Mouse (Mus musculus) intestine, embryonic 15.5 days (tissue): ENCODE measurements at regions not wholly inside any gene's neighbourhood (a gene's known extent, or its start where the extent isn't known, plus 50 kb on each side); places are given as distances from the start of the nearest gene placed in this dataset.

Experiments used
- ATAC-seq: fragments of 200-750 bp; cut with Nextera tagmentation; 2 replicates; pipeline ENCODE4 v1.8.0; 2017; ENCODE audit warnings: moderate TSS enrichment, moderate library complexity
- H3K27ac ChIP-seq: fragments of 300-500 bp; sonication (generic); 2 replicates; pipeline ENCODE4 v1.5.1; 2015; ENCODE audit warnings: mild to moderate bottlenecking, inconsistent platforms
- H3K27me3 ChIP-seq: fragments of 300-500 bp; sonication (generic); replicated peaks from 2 replicates; pipeline ENCODE4 v1.6.1; 2015; ENCODE audit warnings: inconsistent platforms
- H3K36me3 ChIP-seq: fragments of 300-500 bp; sonication (generic); 2 replicates; pipeline ENCODE4 v1.6.1; 2015; ENCODE audit warnings: inconsistent platforms
- H3K4me1 ChIP-seq: fragments of 300-500 bp; sonication (generic); replicated peaks from 2 replicates; pipeline ENCODE4 v1.6.1; 2015; ENCODE audit warnings: inconsistent platforms
- H3K4me2 ChIP-seq: fragments of 300-500 bp; sonication (generic); replicated peaks from 2 replicates; pipeline ENCODE4 v1.6.1; 2015; ENCODE audit warnings: mild to moderate bottlenecking, inconsistent platforms
- H3K4me3 ChIP-seq: fragments of 300-500 bp; sonication (generic); replicated peaks from 2 replicates; pipeline ENCODE4 v1.5.1; 2015; ENCODE audit warnings: inconsistent platforms
- H3K9ac ChIP-seq: fragments of 300-500 bp; sonication (generic); 2 replicates; pipeline ENCODE4 v1.6.1; 2015; ENCODE audit warnings: inconsistent platforms
- H3K9me3 ChIP-seq: fragments of 300-500 bp; sonication (generic); 2 replicates; pipeline ENCODE4 v1.6.1; 2016; ENCODE audit warnings: inconsistent platforms
- WGBS: fragments of 180-500 bp; shearing (Covaris S2); methylation state at CpG from one replicate; pipeline ENCODE4 v1.1.7; 2015; 5-methylcytosine and 5-hydroxymethylcytosine counted together

- Histone ChIP-seq H3K36me3 (no peaks in the 10 kb centered on the region), H3K4me3 (no peak overlapping the region), H3K27me3 (no peaks in the 10 kb centered on the region), H3K4me1 (no peaks in the 10 kb centered on the region), H3K27ac (no peak overlapping the region), H3K4me2 (no peak overlapping the region), H3K9ac (no peak overlapping the region), H3K9me3 (no peaks in the 10 kb centered on the region)
- peak; percentile 77 for ATAC-seq
- WGBS, result 54% methylated on average over 4 of the region's 4 CpGs
Observed at GRCm38 (mm10) chr7:111969198-111969887, 54.0 kb upstream of the Usp47 start.

DNA sequence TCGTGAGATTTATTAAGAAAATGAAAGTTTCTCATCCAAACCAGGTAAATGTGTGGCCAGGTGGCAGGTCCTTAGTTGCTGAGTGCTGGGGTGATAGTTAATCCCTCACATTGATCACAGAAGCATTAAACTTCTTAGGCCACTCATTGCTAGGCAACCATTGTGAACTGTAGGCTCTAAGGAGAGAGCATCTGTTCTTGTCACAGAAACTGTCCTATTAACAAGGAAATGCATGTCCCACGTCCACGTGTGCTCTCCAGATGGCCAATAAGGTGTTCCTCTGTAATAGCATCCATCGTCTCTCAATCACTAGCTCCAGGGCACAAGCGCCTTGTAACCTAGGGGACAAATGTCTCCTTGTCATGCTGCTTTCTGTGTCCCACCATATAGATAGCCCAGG, 55.0 kb upstream of the Usp47 start:
- 64% methylated on average over 5 of the region's 5 CpGs for WGBS

GRCm38 (mm10) chr7:111966716-111967115, 56.6 kb upstream of the Usp47 start:
- no peak for ATAC-seq
- Histone ChIP-seq H3K4me3 (no peak overlapping the region), H3K4me2 (no peak overlapping the region), H3K4me1 (no peaks in the 10 kb centered on the region), H3K9me3 (no peaks in the 10 kb centered on the region), H3K27me3 (no peaks in the 10 kb centered on the region), H3K36me3 (no peaks in the 10 kb centered on the region), H3K27ac (no peak overlapping the region), H3K9ac (no peak overlapping the region)
- 70% methylated on average over 3 of the region's 3 CpGs for WGBS

More for the DNA sequence above, 55.0 kb upstream of the Usp47 start:
- H3K9ac ChIP-seq, result no peak overlapping the region
- no peak overlapping the region for H3K27ac ChIP-seq
- no peaks in the 10 kb centered on the region for H3K36me3 ChIP-seq
- H3K4me2 ChIP-seq, result no peak overlapping the region
- no peaks in the 10 kb centered on the region for H3K4me1 ChIP-seq
- no peaks in the 10 kb centered on the region for H3K9me3 ChIP-seq
- no peaks in the 10 kb centered on the region for H3K27me3 ChIP-seq
- no peak overlapping the region for H3K4me3 ChIP-seq
- ATAC-seq, result no peak

GRCm38 (mm10) chr7:111963969-111964368, 59.3 kb upstream of the Usp47 start:
- Histone ChIP-seq H3K4me2 (no peak overlapping the region), H3K4me3 (no peak overlapping the region), H3K27ac (no peak overlapping the region), H3K9me3 (no peaks in the 10 kb centered on the region), H3K4me1 (no peaks in the 10 kb centered on the region), H3K27me3 (no peaks in the 10 kb centered on the region), H3K9ac (no peak overlapping the region), H3K36me3 (no peaks in the 10 kb centered on the region)
- WGBS, result 88% methylated on average over 1 of the region's 1 CpGs
- no peak for ATAC-seq

DNA sequence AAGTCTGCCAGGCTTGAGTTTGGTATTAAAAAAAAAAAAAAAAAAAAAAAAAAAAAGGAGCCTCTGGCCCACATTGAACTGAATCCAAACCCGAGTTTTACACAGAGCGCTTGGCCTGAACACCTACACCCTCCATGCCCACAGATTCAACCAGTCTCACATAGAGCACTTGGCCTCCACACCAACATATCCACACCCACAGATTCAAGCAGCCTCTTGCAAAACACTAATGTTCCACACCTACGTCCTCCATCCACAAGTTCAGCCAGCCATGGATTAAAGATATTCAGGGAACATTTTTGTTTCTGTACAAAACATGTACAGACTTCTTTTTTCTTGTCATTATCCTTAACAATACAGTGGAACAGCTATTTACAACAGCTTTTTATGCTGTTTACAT, 63.3 kb upstream of the Usp47 start:
- H3K4me1 ChIP-seq, result no peaks in the 10 kb centered on the region
- H3K4me2 ChIP-seq, result no peak overlapping the region
- H3K9ac ChIP-seq, result no peak overlapping the region
- 93% methylated on average over 3 of the region's 3 CpGs for WGBS
- H3K27ac ChIP-seq, result no peak overlapping the region
- H3K27me3 ChIP-seq, result no peaks in the 10 kb centered on the region
- no peak overlapping the region for H3K4me3 ChIP-seq
- H3K36me3 ChIP-seq, result no peaks in the 10 kb centered on the region
- no peak for ATAC-seq
- no peaks in the 10 kb centered on the region for H3K9me3 ChIP-seq

- Histone ChIP-seq H3K9ac (no peak overlapping the region), H3K4me3 (no peak overlapping the region), H3K9me3 (no peaks in the 10 kb centered on the region), H3K36me3 (no peaks in the 10 kb centered on the region), H3K4me1 (no peaks in the 10 kb centered on the region), H3K27me3 (no peaks in the 10 kb centered on the region), H3K27ac (no peak overlapping the region), H3K4me2 (no peak overlapping the region)
- 76% methylated on average over 2 of the region's 2 CpGs for WGBS
- ATAC-seq, result no peak
Observed at GRCm38 (mm10) chr7:111956671-111957070, 66.6 kb upstream of the Usp47 start.

DNA sequence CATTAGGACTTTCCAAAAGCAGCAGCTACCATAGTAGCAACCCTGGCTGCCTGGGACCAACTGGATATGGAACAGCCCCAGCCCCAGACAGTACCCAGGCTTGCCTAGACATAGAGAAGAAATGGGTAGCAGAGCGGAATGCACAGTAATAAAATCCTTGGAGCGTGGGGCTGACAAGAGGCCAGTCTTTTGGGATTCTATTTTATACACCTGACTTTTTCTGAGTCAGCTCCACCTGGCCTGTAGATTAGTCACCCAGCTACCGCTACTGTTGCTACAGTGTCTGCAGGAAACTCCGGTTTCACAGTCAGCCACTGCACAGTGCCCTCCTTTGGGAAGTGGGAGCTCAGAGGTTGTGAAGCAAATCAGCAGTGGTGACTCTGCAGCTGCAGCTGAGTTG, 83.7 kb upstream of the Usp47 start:
- Histone ChIP-seq H3K27ac (no peak overlapping the region), H3K4me1 (no peaks in the 10 kb centered on the region), H3K4me2 (no peak overlapping the region), H3K36me3 (no peaks in the 10 kb centered on the region), H3K27me3 (no peaks in the 10 kb centered on the region), H3K9ac (no peak overlapping the region), H3K9me3 (no peaks in the 10 kb centered on the region), H3K4me3 (no peak overlapping the region)
- ATAC-seq, result no peak
- WGBS, result 75% methylated on average over 4 of the region's 4 CpGs

DNA sequence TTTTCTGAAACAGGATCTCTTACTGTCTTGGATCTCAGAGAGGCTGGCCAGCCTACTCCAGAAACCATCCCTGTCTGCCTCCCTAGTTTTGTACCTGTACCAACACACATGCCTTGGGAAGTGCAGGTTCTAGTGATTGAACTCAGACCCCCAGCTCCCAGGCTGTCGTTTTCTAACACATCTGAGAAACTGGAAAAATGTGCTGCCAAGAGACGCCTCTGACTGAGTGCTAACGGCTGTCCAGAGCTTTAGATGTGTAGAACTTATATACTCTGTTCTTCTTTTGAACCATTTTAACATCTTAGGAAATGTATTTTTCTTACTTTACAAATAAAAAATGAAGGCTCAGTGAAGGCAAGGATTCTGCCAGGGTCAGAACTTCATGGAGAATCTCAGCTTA, 85.8 kb upstream of the Usp47 start:
- no peak for ATAC-seq
- Histone ChIP-seq H3K27me3 (no peaks in the 10 kb centered on the region), H3K4me1 (no peaks in the 10 kb centered on the region), H3K4me3 (no peak overlapping the region), H3K9ac (no peak overlapping the region), H3K4me2 (no peak overlapping the region), H3K27ac (no peak overlapping the region), H3K9me3 (no peaks in the 10 kb centered on the region), H3K36me3 (no peaks in the 10 kb centered on the region)
- 70% methylated on average over 3 of the region's 3 CpGs for WGBS

DNA sequence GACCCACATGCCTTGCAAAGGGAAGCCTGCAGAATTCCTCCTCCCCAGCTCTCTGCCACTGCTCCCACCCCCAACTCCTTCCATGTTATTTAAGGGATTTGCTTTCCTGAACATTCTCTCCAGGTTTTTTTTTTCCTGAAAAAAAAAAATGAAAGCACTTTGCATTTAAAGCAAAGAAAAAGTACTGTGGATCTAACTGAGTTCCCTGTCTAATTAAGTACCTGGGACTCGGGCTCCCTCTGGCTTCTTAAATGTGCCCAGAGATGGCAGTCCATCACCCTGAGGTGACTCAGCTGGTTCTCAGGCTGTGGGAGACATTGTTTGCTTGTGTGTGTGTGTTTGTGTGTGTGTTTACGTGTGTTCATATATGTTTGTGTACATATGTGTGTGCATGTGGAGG, 86.2 kb upstream of the Usp47 start:
- no peak for ATAC-seq
- H3K27me3 ChIP-seq, result no peaks in the 10 kb centered on the region
- no peaks in the 10 kb centered on the region for H3K4me1 ChIP-seq
- WGBS, result 78% methylated on average over 2 of the region's 2 CpGs
- H3K4me3 ChIP-seq, result no peak overlapping the region
- H3K27ac ChIP-seq, result no peak overlapping the region
- H3K9me3 ChIP-seq, result no peaks in the 10 kb centered on the region
- no peak overlapping the region for H3K4me2 ChIP-seq
- no peaks in the 10 kb centered on the region for H3K36me3 ChIP-seq
- no peak overlapping the region for H3K9ac ChIP-seq

GRCm38 (mm10) chr7:111932725-111933124, 90.6 kb upstream of the Usp47 start:
- Histone ChIP-seq H3K27ac (no peak overlapping the region), H3K4me3 (no peak overlapping the region), H3K9ac (no peak overlapping the region), H3K27me3 (no peaks in the 10 kb centered on the region), H3K4me2 (no peak overlapping the region), H3K36me3 (no peaks in the 10 kb centered on the region), H3K4me1 (no peaks in the 10 kb centered on the region), H3K9me3 (no peaks in the 10 kb centered on the region)
- WGBS, result 76% methylated on average over 2 of the region's 2 CpGs
- no peak for ATAC-seq

GRCm38 (mm10) chr7:111919961-111920360, 103.3 kb upstream of the Usp47 start:
- Histone ChIP-seq H3K9ac (no peak overlapping the region), H3K4me1 (no peaks in the 10 kb centered on the region), H3K27ac (no peak overlapping the region), H3K4me2 (no peak overlapping the region), H3K9me3 (no peaks in the 10 kb centered on the region), H3K4me3 (no peak overlapping the region), H3K36me3 (no peaks in the 10 kb centered on the region), H3K27me3 (no peaks in the 10 kb centered on the region)
- WGBS, result 90% methylated on average over 1 of the region's 1 CpGs
- no peak for ATAC-seq

- H3K9me3 ChIP-seq, result no peaks in the 10 kb centered on the region
- no peak overlapping the region for H3K4me2 ChIP-seq
- no peak for ATAC-seq
- no peak overlapping the region for H3K27ac ChIP-seq
- H3K9ac ChIP-seq, result no peak overlapping the region
- H3K27me3 ChIP-seq, result no peaks in the 10 kb centered on the region
- no peaks in the 10 kb centered on the region for H3K4me1 ChIP-seq
- WGBS, result 79% methylated on average over 7 of the region's 7 CpGs
- no peak overlapping the region for H3K4me3 ChIP-seq
- no peaks in the 10 kb centered on the region for H3K36me3 ChIP-seq
Observed at GRCm38 (mm10) chr7:111903741-111904231, 119.5 kb upstream of the Usp47 start.

GRCm38 (mm10) chr7:111897016-111897415, 117.2 kb upstream of the Galnt18 start:
- Histone ChIP-seq H3K4me2 (no peak overlapping the region), H3K4me1 (0 out of 2 replicates have a peak, but pooled peaks cover 4% of the 10 kb centered on the region), H3K27ac (no peak overlapping the region), H3K4me3 (no peak overlapping the region), H3K9ac (no peak overlapping the region), H3K36me3 (no peaks in the 10 kb centered on the region), H3K9me3 (no peaks in the 10 kb centered on the region), H3K27me3 (no peaks in the 10 kb centered on the region)
- ATAC-seq, result no peak
- 88% methylated on average over 1 of the region's 1 CpGs for WGBS
